Mouse (Mus musculus) G1E (cell line): ENCODE measurements around the gene Dnajc25. TPM values are rescaled to one million over a fixed set of nuclear protein-coding genes. Genes with fewer than 3 reads are reported as not detected.

Experiments
- ATAC-seq: 2 replicates; pipeline ENCODE4 v1.8.0; 2016; ENCODE audit warnings: mild to moderate bottlenecking; ENCODE audit not compliant: insufficient number of reproducible peaks, poor library complexity, low FRiP score, severe bottlenecking; ENCODE audit errors: extremely low read depth
- DNase-seq: peaks from one replicate; pipeline ENCODE4 v3.0.0; 2012; ENCODE audit warnings: low spot score
- H3K27me3 ChIP-seq: 2 replicates; pipeline ENCODE4 v1.6.1; 2012; ENCODE audit warnings: mild to moderate bottlenecking, low read length, inconsistent platforms; ENCODE audit not compliant: insufficient read depth
- H3K36me3 ChIP-seq: replicated peaks from 2 replicates; pipeline ENCODE3; 2012; ENCODE audit warnings: mild to moderate bottlenecking, inconsistent platforms
- H3K4me1 ChIP-seq: 2 replicates; pipeline ENCODE4 v1.6.1; 2012; ENCODE audit warnings: low read depth, low read length, inconsistent platforms, mixed read lengths; ENCODE audit not compliant: insufficient read depth
- H3K4me3 ChIP-seq: 2 replicates; pipeline ENCODE4 v1.5.1; 2012; ENCODE audit warnings: low read depth, mild to moderate bottlenecking, inconsistent platforms, low read length, moderate library complexity, mixed read lengths
- H3K9me3 ChIP-seq: replicated peaks from 2 replicates; pipeline ENCODE4 v1.6.1; 2012; ENCODE audit warnings: inconsistent platforms
- CTCF ChIP-seq: IDR thresholded peaks from 2 replicates; pipeline ENCODE4 v1.5.1; 2012; ENCODE audit warnings: low read depth, low read length, inconsistent platforms, mixed read lengths
- GATA1 ChIP-seq: IDR thresholded peaks from 2 replicates; pipeline ENCODE4 v1.6.1; 2012; ENCODE audit warnings: borderline replicate concordance, low read length, inconsistent platforms, mixed read lengths
- GATA2 ChIP-seq: IDR thresholded peaks from 2 replicates; pipeline ENCODE4 v1.6.1; 2012; ENCODE audit warnings: low read depth, low read length, inconsistent platforms, borderline replicate concordance
- POLR2AphosphoS5 ChIP-seq: IDR thresholded peaks from 2 replicates; pipeline ENCODE4 v1.6.1; 2012; ENCODE audit warnings: low read depth, low read length, inconsistent platforms; ENCODE audit not compliant: insufficient replicate concordance
- TAL1 ChIP-seq: conservative IDR thresholded peaks from 2 replicates; pipeline ENCODE4 v1.6.1; 2012; ENCODE audit warnings: low read depth, low read length, inconsistent platforms, mixed read lengths
- polyA plus RNA-seq: library from polyadenylated mRNA; stranded (reverse); fragments of >175 nt; gene quantifications from 2 replicates; pipeline ENCODE4 v1.2.3, GENCODE M21; 2012
- total RNA-seq, 2 experiments: library from RNA; stranded (forward) in 1 of 2; stranded (reverse) in 1 of 2; fragments of 200-1000 nt in 1 of 2; fragments of >200 nt in 1 of 2; fragmentation: Nextera tagmentation in 1 of 2; gene quantifications; 2 replicates each; pipeline ENCODE4 v1.2.3; 2014 to 2017

Dnajc25 gene
- total and polyA plus RNA-seq, 3 experiments: 3.5 to 7.8 (median 6.4) TPM

DNA sequence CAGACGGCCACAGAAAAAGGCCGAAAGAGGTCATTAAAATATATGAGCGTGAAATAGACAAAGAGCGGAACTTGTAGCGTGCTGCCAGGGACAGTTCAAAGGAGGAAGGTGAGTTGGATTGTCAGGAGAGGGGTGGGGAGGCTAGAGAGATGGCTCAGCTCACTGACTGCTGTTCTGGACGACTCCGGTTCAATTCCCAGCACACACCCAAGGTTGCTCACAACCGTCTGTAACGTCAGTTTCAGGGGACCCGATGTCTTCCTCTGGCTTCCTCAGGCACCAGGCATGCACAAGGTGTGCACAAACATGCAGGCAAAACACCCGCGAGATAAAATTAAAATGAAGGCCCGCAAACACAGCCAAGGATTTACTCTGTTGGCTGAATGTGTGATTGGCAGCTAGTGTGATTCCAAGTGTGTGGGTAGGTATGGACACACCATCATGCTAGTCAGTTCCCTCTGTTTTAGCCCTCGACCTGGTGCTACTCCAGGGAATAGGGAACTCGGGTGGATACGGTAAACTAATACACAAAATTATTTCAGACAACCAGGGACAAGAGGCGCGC, 41.0 kb downstream of the Dnajc25 start:
- Histone ChIP-seq H3K9me3 (no peaks in the 10 kb centered on the region), H3K4me3 (peak overlapping the region; percentile 94), H3K36me3 (peaks cover 33% of the 10 kb centered on the region), H3K27me3 (no peaks in the 10 kb centered on the region), H3K4me1 (peaks cover 32% of the 10 kb centered on the region)
- ATAC-seq (no peak), DNase-seq (no peak)
- TF ChIP-seq CTCF (no peak), TAL1 (no peak), GATA2 (no peak), POLR2AphosphoS5 (no peak), GATA1 (no peak)

DNA sequence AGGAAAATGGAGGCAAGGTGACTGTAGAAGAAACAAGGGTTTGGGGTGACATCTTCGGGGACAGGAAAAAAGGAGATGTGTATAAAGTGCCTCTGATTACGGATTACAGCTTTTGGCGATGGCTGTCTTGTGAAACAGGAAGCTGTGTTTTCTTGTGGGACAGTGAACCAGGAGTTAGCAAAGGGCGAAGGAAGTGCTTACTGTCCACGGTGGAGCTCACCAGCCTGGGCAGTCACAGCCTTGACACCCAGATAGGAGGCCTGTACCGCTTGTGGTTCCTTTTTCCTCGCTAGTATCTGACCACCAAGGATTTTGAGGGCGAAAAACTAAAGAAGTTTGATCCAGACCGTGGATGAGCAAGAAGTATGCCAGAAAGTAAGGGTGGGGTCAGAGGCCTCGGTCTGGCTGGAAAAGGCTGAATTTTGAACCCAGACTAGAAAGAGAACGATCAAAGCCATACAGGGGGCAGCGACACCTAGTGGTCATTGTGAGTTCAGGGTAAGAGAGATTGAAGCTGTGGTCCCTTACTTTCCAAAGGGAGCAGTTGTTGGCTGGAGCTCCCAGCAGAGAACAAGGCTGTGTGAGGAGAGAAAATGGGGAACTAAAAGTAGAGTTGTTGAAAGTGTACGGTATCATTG, 41.7 kb downstream of the Dnajc25 start:
- no peaks in the 10 kb centered on the region for H3K9me3 ChIP-seq
- H3K4me3 ChIP-seq: peak overlapping the region; percentile 62; the same call in 1 of the 2 replicates
- peaks cover 32% of the 10 kb centered on the region for H3K4me1 ChIP-seq
- DNase-seq (peak; percentile 66), ATAC-seq (peak; percentile 51)
- no peaks in the 10 kb centered on the region for H3K27me3 ChIP-seq
- TF ChIP-seq POLR2AphosphoS5: no peak
- TF ChIP-seq CTCF: peak; percentile 80
- peaks cover 38% of the 10 kb centered on the region for H3K36me3 ChIP-seq

DNA sequence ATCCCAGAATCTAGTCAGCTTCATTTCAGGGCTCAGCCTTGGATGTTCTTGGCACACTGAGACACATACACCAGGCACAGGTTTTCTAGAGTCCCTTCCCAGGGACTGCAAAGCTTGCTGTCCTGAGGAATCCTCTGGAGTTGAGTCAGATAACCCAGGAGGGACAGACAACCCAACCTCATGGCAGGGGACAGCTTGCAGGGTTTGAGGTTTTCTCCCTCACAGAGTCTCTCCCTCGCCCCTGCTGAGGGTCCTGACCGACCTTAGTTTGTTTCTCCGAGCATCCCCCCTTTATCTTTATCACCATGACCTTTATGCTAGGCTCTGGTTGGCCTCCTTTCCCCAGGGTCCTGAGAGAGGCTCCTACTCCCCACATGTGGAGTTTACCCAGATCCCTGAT, 42.7 kb downstream of the Dnajc25 start:
- no peak for DNase-seq
- no peak for ATAC-seq
- TF ChIP-seq GATA2 (no peak), CTCF (no peak), POLR2AphosphoS5 (no peak), GATA1 (no peak), TAL1 (no peak)
- Histone ChIP-seq H3K4me1 (peaks cover 32% of the 10 kb centered on the region), H3K9me3 (no peaks in the 10 kb centered on the region), H3K36me3 (peaks cover 44% of the 10 kb centered on the region), H3K4me3 (no peak overlapping the region), H3K27me3 (no peaks in the 10 kb centered on the region)

DNA sequence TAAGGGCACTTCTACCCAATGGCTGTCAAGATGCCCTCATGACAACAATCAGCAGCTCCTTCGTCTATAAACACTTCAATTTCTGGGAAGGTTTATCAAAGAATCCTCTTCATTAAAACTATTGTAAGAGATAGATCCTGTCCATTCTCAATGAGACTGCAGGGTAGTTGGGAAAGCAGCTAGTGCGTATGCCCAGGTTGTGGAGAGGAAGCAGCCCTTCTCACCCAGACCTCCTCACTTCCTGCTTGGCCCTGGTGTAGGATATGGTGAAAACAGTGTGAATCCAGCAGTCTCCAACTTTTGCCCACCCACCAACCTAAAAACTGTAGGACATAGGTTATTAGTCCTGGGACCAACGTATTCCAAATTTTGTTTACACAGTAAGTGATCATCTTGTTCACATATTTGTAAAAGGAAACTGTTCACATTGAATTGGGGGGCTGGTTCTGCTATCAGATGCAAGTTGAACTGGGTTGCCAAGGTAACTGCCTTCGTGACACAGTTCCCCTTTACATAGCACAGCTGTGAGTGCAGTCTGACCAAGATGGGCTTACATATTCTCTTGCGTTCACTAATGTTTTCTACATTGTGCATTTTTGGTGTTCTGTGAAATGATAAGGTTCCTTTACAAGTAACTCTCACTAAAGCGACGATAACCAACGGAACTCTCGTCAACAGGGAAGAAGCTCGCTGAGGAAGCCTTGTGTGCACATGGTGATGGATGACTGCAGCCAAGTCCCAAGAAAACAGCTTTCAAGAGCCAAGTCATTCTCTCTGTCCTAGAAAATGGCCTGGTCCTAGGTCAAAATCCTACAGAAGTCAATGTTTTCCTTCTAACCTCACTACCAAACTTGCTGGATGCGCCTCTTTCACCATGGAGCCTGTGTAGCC, 45.8 kb downstream of the Dnajc25 start:
- Histone ChIP-seq H3K4me3 (no peak overlapping the region), H3K4me1 (peaks cover 19% of the 10 kb centered on the region), H3K9me3 (no peaks in the 10 kb centered on the region), H3K36me3 (peaks cover 52% of the 10 kb centered on the region), H3K27me3 (no peaks in the 10 kb centered on the region)
- DNase-seq: no peak
- no peak for ATAC-seq
- TF ChIP-seq CTCF (no peak), TAL1 (no peak), GATA1 (no peak), GATA2 (no peak), POLR2AphosphoS5 (no peak)

DNA sequence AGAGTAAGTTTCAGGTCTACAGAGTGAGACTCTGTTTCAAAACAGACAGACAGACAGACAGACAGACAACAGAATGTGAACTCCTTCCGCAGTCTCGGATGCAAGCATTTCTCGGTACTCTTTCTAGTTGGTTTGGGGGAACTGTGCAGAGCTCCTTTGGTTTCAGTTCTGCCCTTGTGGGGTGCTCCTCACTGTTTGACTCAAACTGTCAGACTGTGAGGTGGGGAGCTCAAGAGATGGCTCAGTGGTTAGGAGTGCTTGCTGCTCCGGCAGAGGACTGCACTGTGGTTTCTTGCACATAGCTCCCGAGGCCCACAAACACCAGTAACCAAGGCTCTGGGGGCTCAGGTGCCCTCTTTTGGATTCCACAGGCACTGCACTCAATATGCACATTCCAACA, 48.2 kb downstream of the Dnajc25 start:
- no peaks in the 10 kb centered on the region; the same call in 1 of the 2 replicates for H3K27me3 ChIP-seq
- H3K36me3 ChIP-seq: peaks cover 44% of the 10 kb centered on the region
- DNase-seq (no peak), ATAC-seq (no peak)
- no peak overlapping the region for H3K4me3 ChIP-seq
- no peaks in the 10 kb centered on the region; the same call in none of the 2 replicates for H3K4me1 ChIP-seq
- TF ChIP-seq TAL1 (no peak), POLR2AphosphoS5 (no peak), GATA1 (no peak), CTCF (no peak), GATA2 (no peak)
- H3K9me3 ChIP-seq: no peaks in the 10 kb centered on the region

DNA sequence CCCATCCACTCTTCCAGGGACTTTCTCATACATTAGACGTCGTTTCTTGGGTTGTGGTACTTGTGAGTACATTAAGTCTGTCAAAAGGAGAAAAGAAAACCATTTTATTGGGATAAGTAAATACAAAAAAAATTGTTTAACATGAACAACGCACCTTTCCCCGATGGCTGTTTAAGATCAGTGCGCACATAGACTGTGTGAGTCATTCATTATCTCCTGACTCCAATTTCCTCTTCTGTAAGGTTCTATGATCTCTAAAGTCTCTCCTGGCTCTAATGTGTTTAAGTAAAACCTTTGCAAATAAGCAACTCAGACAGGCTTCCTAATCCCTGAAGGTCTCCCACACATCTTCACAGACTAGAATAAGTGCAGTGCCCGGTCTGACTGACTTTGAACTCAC, 49.0 kb downstream of the Dnajc25 start:
- ATAC-seq: no peak
- no peak for DNase-seq
- Histone ChIP-seq H3K27me3 (peaks cover 3% of the 10 kb centered on the region; the same call in 1 of the 2 replicates), H3K4me3 (no peak overlapping the region), H3K9me3 (no peaks in the 10 kb centered on the region), H3K4me1 (no peaks in the 10 kb centered on the region; the same call in none of the 2 replicates), H3K36me3 (peaks cover 38% of the 10 kb centered on the region)
- TF ChIP-seq TAL1: no peak
